Mouse (Mus musculus): ENCODE data around the gene Gm14597.

Gm14597 gene

DNA sequence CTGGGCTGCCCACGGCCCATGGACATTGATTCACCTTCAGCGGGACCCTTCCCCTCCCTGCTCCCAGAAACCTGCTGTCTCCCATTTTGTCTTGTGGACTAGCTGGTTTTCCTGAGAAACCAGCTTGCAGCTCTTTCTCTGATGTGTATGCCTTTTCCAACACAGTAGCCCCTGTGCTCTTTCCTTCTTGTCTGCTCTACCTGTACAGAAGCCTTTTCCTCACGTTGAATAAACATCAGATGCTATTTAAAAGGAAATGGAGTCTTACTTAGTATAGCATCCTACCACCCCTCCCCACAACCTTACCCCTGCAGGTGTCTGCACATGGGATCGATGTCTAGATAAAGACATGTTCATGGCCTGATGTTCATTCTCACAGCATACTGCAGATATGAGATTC, at the start of gene Gm14597:
TSS of gene Gm14597 (minus strand) at position 101 of the 400 bp plus-strand sequence.
- WGBS, result 49% methylated on average over 3 of the region's 4 CpGs

DNA sequence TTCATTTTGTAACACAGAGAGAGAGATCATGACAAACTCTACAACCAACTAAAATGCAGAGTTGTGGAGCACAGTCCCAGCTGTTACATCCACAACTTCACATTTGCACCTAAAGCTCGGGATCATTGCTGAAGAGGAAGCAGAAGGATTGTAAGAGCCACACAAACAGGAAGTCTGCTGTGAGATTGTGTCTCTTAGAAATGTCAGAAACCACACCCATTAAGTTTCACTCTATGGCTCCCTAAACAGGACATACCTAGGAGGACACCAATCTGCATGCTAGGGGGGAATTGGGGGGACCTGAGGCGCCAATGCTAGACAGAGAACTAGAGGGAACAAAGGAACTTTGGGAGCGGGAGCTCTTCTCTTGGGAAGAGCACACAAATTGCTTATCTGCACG, 44.1 kb upstream of the Gm14597 start:
- 75% methylated on average over 4 of the region's 4 CpGs for WGBS

DNA sequence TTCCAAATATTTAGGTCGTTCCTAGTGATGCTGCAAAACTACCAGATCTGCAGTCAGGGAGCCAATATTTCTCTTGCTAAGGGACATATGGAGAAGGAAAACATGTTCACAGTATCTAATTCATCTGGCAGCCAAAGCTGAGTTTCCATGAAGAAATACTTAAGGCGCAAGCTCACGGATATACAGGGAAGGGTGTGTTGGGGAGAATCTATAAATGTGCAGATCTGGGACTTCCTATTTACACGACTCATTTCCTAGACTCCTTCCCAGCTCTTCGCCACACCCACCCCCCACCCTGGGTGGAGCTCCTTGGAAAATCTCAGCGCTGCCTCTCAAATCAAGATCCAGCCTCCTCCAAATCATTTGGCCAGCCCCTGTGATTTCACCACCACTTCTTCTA, 37.1 kb upstream of the Gm14597 start:
- 47% methylated on average over 6 of the region's 6 CpGs for WGBS

DNA sequence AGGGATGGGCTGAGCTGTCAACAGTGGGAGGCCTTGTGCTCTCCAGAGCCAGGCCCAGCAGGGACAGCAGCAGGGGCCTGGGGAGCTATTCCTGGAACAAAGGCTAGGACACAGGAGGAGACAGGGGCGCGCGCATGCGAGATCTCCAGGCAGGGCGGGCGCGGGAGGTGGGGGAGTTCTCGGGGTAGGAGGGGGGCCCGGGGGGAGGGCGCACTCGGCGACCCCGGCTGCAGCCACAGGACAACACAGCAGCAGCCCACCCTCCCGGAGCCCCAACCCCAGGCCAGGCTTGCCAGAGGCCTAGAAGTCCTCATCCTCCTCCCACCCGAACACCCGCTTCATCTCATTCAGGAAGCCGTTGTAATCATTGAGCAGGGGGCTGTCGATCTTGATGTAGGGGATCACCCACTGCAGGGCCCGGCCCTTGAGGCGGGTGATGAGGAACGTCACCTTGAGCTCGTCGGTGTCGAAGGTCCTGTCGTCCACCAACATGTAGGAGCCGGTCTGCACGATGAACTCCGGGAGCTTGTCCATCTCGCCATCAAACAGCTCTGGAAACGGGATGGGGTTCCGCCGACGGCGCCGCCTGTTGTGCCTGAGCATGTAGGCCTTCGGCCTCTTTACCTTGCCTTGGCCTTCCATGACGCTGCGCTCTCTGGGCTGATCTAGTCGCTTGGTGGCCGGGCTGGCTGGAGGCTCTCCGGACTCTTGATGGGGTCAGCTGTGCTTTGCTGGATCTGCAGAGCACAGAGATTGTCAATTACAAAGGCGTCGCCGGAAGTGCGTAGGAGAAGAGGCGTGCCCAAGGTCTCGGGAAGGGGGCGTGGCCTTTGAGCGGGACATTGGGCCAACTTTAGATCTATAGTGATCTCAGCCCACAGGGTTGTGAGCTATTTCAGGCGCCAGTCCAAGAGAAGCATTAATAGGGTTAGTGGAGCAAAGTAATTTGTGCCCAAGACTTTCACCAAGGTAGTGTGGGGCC, 34.5 kb upstream of the Gm14597 start, which contains the start of gene Rtl8a:
TSS of gene Rtl8a (minus strand) at position 703 of the 982 bp plus-strand sequence.
- 0% methylated on average over 12 of the region's 50 CpGs for WGBS

GRCm38 (mm10) chrX:53642604-53642979, 33.8 kb upstream of the Gm14597 start:
- WGBS, result 25% methylated on average over 4 of the region's 4 CpGs

- WGBS, result 65% methylated on average over 3 of the region's 3 CpGs
Measured at GRCm38 (mm10) chrX:53638107-53638506, 29.3 kb upstream of the Gm14597 start.

- 0% methylated on average over 3 of the region's 3 CpGs for WGBS
Measured at GRCm38 (mm10) chrX:53610571-53610970, 1.8 kb upstream of the Gm14597 start.

GRCm38 (mm10) chrX:53608122-53608813, 511 bp downstream of the Gm14597 start:
- 11% methylated on average over 15 of the region's 18 CpGs for WGBS

GRCm38 (mm10) chrX:53607242-53608121, 1.3 kb downstream of the Gm14597 start, which contains the start of gene Rtl8c:
Gene Rtl8c (plus strand): TSS chrX:53608032.
- 5% methylated on average over 20 of the region's 20 CpGs for WGBS

DNA sequence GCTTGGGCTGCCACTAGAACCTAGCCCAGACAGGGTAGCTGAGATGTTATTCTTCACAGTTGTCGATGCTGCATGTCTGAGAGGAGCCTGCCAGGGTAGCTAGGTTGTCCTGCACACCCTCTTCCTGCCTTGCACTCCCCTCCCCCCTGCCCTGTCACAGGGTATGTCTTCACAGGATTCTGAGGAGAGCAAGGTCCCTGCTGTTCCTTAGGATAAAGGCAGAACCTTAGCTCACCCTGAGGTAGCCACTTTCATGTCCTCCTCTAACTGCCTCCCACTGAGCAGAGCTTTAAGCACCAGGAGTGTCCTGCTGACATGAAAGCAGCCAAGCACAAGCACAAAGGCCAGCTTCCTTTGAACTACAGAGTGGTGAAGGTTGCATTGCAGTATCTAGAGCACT, 2.6 kb downstream of the Gm14597 start:
- WGBS, result 53% methylated on average over 1 of the region's 1 CpGs

DNA sequence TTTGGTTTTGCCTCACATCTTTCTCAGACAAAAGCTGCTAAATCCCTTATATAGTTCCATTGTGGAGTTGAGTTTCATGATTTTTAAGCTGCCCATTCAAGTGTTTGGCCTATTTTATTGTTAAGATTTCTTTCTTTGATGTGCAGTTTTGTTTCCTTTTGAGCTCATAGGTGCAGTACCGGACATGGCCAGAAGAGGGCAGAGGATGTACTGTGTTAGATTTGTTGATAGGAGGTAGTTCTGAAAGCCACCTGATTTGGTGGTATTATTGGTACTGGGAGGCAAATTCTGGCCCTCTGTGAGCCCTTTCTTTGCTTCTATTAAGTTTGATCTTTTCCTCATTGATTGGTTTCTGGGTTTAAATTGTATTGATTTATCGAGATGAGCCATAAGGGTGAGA, 8.8 kb downstream of the Gm14597 start:
- WGBS, result 50% methylated on average over 2 of the region's 2 CpGs

- 66% methylated on average over 4 of the region's 4 CpGs for WGBS
Measured at GRCm38 (mm10) chrX:53583404-53583803, 25.4 kb downstream of the Gm14597 start.

GRCm38 (mm10) chrX:53581407-53581806, 27.4 kb downstream of the Gm14597 start:
- WGBS, result 87% methylated on average over 2 of the region's 4 CpGs

DNA sequence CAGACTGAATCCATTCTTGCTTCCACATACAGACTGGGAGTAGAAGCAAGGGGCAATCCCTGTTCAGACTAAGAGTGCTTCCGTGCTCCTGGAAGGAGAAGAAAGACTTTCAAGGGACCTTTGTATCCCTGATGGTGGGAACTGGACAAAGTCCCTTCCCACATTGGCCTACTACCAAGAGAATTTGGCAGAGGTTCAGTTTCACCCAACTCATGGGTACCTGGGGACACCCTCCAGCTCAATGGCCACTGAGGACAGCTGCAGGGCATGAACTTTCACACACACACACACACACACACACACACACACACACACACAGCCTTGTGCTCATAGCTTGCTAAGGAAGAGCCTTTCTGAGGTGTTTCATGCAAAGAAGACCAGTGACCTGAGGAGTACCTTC, 29.5 kb downstream of the Gm14597 start:
- WGBS, result 55% methylated on average over 1 of the region's 1 CpGs
